Comparison of ENCODE assay signal across 17 mouse cellular contexts in genomic region chr5:118031508-118031907, GRCm38 (mm10). TPM values are rescaled to one million over a fixed set of nuclear protein-coding genes. Genes with fewer than 3 reads are reported as not detected.
DNase-seq lines count a peak whose midpoint lies in the region.
"Had no signal": no experiment of that assay in that cellular context is flagged by ENCODE, and none has a peak within 500 bp of the region (broad histone marks: within the 10 kb centered on the region; RNA-seq: fewer than 3 reads in every experiment).

No protein-coding gene starts in this region.

- H3K36me3 ChIP-seq in heart, embryonic 10.5 days = no peaks in the 10 kb centered on the region
- H3K36me3 ChIP-seq: embryonic facial prominence, embryonic 13.5 days; G1E; heart, embryonic 12.5 days; kidney, embryonic 15.5 days; limb, embryonic 15.5 days; liver, embryonic 15.5 days; midbrain, embryonic 13.5 days had no signal

- H3K4me1 ChIP-seq in heart, embryonic 10.5 days = peaks cover 64% of the 10 kb centered on the region

- no peak overlapping the region for H3K4me3 ChIP-seq in heart, embryonic 10.5 days
- H3K4me3 ChIP-seq: embryonic facial prominence, embryonic 13.5 days; heart, embryonic 12.5 days; kidney, embryonic 15.5 days; limb, embryonic 15.5 days; liver, embryonic 15.5 days; midbrain, embryonic 13.5 days; myocyte had no signal

- no peaks in the 10 kb centered on the region for H3K9me3 ChIP-seq in heart, embryonic 10.5 days
- H3K9me3 ChIP-seq: embryonic facial prominence, embryonic 13.5 days; heart, embryonic 12.5 days; limb, embryonic 15.5 days; liver, embryonic 15.5 days had no signal

- intact Hi-C loops in heart, postnatal 10 days (cut with DNase I) = no loop called here

- H3K27me3 ChIP-seq in heart, embryonic 10.5 days (ENCODE audit: insufficient read depth, poor library complexity, severe bottlenecking) = peaks cover 51% of the 10 kb centered on the region

- peak; percentile 43 for DNase-seq in adrenal gland, postnatal 10 days
- DNase-seq in adrenal gland, adult 18-20 months (ENCODE audit: low spot score in 2 of 2) = no peak
- DNase-seq in heart, embryonic 10.5 days (ENCODE audit: low spot score) = no peak
- no peak for DNase-seq in heart, postnatal 10 days
- peak; percentile 47 for DNase-seq in NIH3T3 (ENCODE audit: low read depth)
- peak; percentile 65 to 69 for DNase-seq in cerebellum, postnatal 10 days
- no peak for DNase-seq in thymus, postnatal 4 days
- DNase-seq in right cerebral cortex, postnatal 14 days = no peak

- peak overlapping the region; percentile 47; the same call in 1 of the 2 replicates for H3K27ac ChIP-seq in heart, embryonic 10.5 days
- H3K27ac ChIP-seq: embryonic facial prominence, embryonic 13.5 days; hindbrain, embryonic 14.5 days; kidney, embryonic 15.5 days; limb, embryonic 15.5 days; liver, embryonic 15.5 days; midbrain, embryonic 13.5 days had no signal

- 52% methylated on average over 4 of the region's 4 CpGs for WGBS in heart, embryonic 10.5 days

RNA-seq across cellular contexts. Expression of gene Tesc, which starts 4.0 kb away (rescaled TPM):
- 10 to 100 TPM; 54.4 to 61.5 TPM for total RNA-seq in adrenal gland, postnatal 10 days (2021)
- 100 to 1,000 TPM; 149 to 166 TPM for total RNA-seq in adrenal gland, adult 18-20 months (2021)
- 10.0 and 19.0 TPM in 2 replicates for polyA plus RNA-seq in heart, embryonic 10.5 days (2016; fragmentation: Nextera tagmentation; extraction: Ambion mirVana)
- 100 to 1,000 TPM; 111 to 112 TPM for total RNA-seq in heart, postnatal 10 days (2021)
- total RNA-seq: G1E had no signal
- polyA plus RNA-seq: G1E had no signal

RNA-seq across cellular contexts. Expression of gene Fbxo21, which starts 55.0 kb away (rescaled TPM):
- 100 to 1,000 TPM; 114 to 115 TPM for total RNA-seq in adrenal gland, postnatal 10 days (2021)
- total RNA-seq in adrenal gland, adult 18-20 months (2021) = 10 to 100 TPM; 59.9 to 62.9 TPM
- polyA plus RNA-seq in heart, embryonic 10.5 days (2016; fragmentation: Nextera tagmentation; extraction: Ambion mirVana) = 72.2 and 73.5 TPM in 2 replicates
- total RNA-seq in heart, postnatal 10 days (2021) = 10 to 100 TPM; 47.4 to 55.5 TPM

Comparison
In these comparisons a context has a peak if more than half of its experiments do, and no peak if none do; other contexts are left out.
1. DNase-seq: peak in adrenal gland, postnatal 10 days (single experiment), NIH3T3 (single experiment) and cerebellum, postnatal 10 days (2 of 2); none in adrenal gland, adult 18-20 months (0 of 2), heart, embryonic 10.5 days (single experiment), heart, postnatal 10 days (0 of 2), thymus, postnatal 4 days (single experiment) and right cerebral cortex, postnatal 14 days (single experiment).